Mouse (Mus musculus) MEL (cell line): ENCODE data around the gene Lrrc7.

Experiments
- CTCF ChIP-seq, 3 experiments: IDR thresholded peaks in 2 of 3; conservative IDR thresholded peaks in 1 of 3; 2 replicates each; pipeline ENCODE4 v1.5.1; 2011 to 2012; ENCODE audit warnings: low read length in 3 of 3, low read depth in 2 of 3, mild to moderate bottlenecking in 2 of 3, improper control_type of control experiment in 1 of 3, inconsistent platforms in 1 of 3, mixed read lengths in 1 of 3, moderate library complexity in 1 of 3; ENCODE audit not compliant: control insufficient read depth in 1 of 3, insufficient read depth in 1 of 3, poor library complexity in 1 of 3, severe bottlenecking in 1 of 3
- USF1 ChIP-seq: IDR thresholded peaks from 2 replicates; pipeline ENCODE4 v1.6.1; 2014; ENCODE audit warnings: low read depth, mild to moderate bottlenecking, inconsistent platforms, low read length, improper control_type of control experiment, moderate library complexity

DNA sequence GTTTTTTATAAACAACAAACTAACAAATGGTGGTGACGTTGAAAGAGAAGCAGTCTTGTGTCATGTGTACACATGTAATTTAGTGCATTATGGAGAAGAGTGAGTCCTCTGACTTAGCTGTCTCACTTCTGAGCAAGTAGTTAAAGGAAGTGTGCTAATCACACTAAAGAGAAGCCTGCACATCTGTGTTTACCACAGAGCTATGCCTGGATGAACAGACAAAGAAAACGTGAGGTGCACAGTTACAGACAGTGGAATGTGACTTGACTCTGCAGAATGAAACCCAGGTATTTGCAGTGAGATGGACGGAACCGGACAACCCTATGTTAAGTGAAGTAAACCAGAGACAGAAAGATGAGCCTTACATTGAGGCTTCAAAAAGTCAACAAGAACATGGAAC, 430.3 kb downstream of the Lrrc7 start:
- TF ChIP-seq USF1 (no peak), CTCF (IDR thresholded peaks at IDR 0.05 in 2 of 3, conservative IDR thresholded peaks at IDR 0.05 in 1 of 3; ENCODE audit: control insufficient read depth in 1 of 3, insufficient read depth in 1 of 3, low read depth in 2 of 3, low read length in 3 of 3, poor library complexity in 1 of 3, severe bottlenecking in 1 of 3) (no peak)
